Mouse (Mus musculus): Measurements from ENCODE around the gene Slc22a16. TPM values are rescaled to one million over a fixed set of nuclear protein-coding genes. Genes with fewer than 3 reads are reported as not detected.

Slc22a16 gene
- polyA plus RNA-seq, 1 experiment from 2014 or later, result not detected

DNA sequence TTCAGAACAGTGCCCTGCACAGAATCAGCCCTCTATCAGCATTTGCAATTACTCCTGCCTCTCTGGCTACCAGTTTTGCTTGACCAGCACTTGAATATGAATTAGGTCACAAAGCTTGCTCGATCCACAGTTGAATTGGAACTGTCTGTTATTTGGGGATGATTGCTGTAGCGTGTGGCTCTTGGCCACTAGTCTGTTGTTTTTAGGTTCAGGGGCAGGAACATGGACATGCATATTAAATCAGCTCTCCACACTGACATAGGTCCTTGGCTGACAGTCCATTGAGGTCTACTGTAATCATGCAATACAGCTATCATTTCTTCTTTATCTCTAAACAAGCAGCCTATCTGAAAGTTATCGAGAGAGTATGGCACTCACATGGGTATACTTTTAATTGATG is 62.0 kb downstream of the Slc22a16 start:
- WGBS (ENCODE audit: missing documents), result 91% methylated on average over 3 of the region's 3 CpGs
- no peaks in the 10 kb centered on the region for H3K36me3 ChIP-seq (ENCODE audit: inconsistent target)
- H3K27ac ChIP-seq, result no peak overlapping the region
- H3K79me2 ChIP-seq (ENCODE audit: inconsistent target), result no peaks in the 10 kb centered on the region
- H3K4me3 ChIP-seq (ENCODE audit: inconsistent target), result no peak overlapping the region

DNA sequence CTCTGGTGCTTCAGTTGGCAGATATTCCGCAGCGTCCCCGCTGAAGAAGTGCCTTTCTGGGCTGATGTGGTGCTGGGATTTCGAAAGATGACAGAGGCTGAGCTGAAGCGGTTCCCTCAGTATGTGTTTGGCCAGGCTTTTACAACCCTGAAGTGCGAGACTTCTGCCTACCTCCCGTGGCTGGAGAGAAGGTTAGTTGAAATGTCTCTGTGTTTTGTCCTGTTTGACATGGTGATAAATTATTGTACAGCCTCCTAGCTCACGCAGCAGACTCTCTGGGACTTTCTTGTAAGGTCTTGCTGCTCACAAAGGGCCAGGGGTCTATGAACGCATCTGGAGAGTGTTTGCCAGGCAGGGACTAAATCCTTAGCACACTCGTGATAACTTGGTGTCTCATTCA is 67.2 kb downstream of the Slc22a16 start:
- Histone ChIP-seq H3K4me3 (ENCODE audit: inconsistent target) (no peak overlapping the region), H3K27ac (no peak overlapping the region), H3K36me3 (ENCODE audit: inconsistent target) (no peaks in the 10 kb centered on the region), H3K79me2 (ENCODE audit: inconsistent target) (no peaks in the 10 kb centered on the region)
- 77% methylated on average over 10 of the region's 10 CpGs for WGBS (ENCODE audit: missing documents)

GRCm38 (mm10) chr10:40638276-40638675 is 68.1 kb downstream of the Slc22a16 start:
- 87% methylated on average over 7 of the region's 7 CpGs for WGBS (ENCODE audit: missing documents)
- Histone ChIP-seq H3K79me2 (ENCODE audit: inconsistent target) (no peaks in the 10 kb centered on the region), H3K36me3 (ENCODE audit: inconsistent target) (no peaks in the 10 kb centered on the region), H3K4me3 (ENCODE audit: inconsistent target) (no peak overlapping the region), H3K27ac (no peak overlapping the region)

DNA sequence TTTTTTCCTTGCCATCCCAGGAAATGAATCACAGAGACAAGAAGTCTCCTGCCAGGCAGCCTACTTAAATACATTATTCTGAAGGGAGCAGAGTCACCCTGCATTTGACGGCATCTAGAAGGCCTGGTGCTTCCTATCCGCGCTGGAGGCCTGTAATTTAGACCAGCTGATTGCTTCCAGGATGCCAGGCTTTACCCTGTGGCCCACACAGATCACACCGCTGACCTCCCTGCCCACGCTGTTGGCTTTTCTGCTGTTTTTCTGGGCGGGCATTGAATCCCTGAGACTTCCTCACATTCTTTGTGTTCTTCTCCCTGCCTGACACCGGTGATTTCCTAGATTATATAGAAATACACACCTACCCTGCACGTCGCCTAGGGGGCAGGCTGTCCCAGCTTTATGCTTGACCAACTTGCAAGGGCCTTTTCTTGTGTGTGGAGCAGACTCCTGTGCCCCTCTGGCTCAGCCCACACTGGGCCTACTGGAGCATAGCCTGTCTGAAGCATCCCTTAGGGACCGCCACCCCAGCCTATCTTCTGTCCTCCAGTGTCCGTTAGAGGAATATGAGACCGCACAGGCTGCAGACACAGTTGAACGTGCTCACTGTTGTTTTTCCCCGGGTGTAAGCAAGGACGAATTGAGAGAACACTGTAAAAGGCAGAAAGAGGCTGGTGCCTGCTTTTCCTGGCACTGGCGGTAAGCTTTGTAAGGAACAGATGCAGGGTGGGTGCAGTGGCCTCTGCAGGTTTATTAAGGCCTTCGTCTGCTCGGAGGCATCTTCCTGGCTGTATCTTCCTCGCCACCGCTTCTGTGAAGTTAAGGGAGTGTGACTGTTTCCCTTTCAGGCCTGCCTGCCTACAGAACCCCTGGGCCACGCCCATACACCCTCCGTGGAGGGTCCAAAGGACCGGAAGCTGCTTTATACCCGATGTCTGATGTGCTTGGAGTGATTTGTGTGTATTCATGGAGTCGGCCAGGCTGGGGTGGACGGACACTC is 69.0 kb downstream of the Slc22a16 start:
- Histone ChIP-seq H3K79me2 (ENCODE audit: inconsistent target) (no peaks in the 10 kb centered on the region), H3K4me3 (ENCODE audit: inconsistent target) (no peak overlapping the region), H3K27ac (no peak overlapping the region), H3K36me3 (ENCODE audit: inconsistent target) (no peaks in the 10 kb centered on the region)
- 86% methylated on average over 26 of the region's 26 CpGs for WGBS (ENCODE audit: missing documents)

- Histone ChIP-seq H3K4me3 (ENCODE audit: inconsistent target) (no peak overlapping the region), H3K27ac (no peak overlapping the region), H3K79me2 (ENCODE audit: inconsistent target) (no peaks in the 10 kb centered on the region), H3K36me3 (ENCODE audit: inconsistent target) (no peaks in the 10 kb centered on the region)
- 89% methylated on average over 4 of the region's 4 CpGs for WGBS (ENCODE audit: missing documents)
Measured at GRCm38 (mm10) chr10:40640406-40640805, 70.3 kb downstream of the Slc22a16 start.

DNA sequence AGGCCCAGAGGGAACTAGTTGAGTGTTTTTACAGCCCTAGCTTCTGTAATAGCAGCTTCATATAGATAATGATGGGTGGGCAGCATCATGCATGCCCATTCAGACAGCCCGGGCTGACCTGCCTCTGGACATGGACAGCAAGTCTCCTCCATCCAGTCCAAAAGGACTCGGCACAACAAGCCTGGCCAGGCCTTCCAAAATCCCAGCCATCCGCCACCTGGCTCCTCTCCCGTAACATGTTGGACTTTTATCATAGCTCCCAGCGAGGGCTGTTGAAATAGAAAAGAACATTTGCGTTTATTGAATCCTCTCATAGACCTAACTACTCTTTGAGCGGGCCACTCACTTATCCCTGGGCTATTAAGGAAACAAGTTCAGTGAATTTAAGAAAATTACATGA is 71.8 kb downstream of the Slc22a16 start:
- no peak overlapping the region for H3K27ac ChIP-seq
- no peaks in the 10 kb centered on the region for H3K79me2 ChIP-seq (ENCODE audit: inconsistent target)
- no peak overlapping the region for H3K4me3 ChIP-seq (ENCODE audit: inconsistent target)
- H3K36me3 ChIP-seq (ENCODE audit: inconsistent target), result no peaks in the 10 kb centered on the region
- 90% methylated on average over 7 of the region's 7 CpGs for WGBS (ENCODE audit: missing documents)

DNA sequence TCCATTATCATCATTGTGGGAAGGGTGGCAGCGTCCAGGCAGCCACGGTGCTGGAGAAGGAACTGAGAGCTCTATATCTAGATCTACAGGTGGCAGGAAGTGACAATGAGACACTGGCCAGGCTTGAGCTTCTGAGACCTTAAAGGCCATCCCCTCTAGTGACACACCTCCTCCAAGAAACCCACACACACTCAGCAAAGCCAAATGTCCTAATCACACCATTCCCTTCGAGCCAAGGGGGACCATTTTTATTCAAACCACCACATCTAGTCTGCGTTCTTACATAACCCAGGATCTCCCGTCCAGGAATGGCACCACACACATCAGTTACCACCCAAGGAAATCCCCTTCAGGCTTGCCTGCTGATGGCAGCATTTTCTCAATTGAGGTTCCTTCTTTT is 73.0 kb downstream of the Slc22a16 start:
- Histone ChIP-seq H3K79me2 (ENCODE audit: inconsistent target) (no peaks in the 10 kb centered on the region), H3K4me3 (ENCODE audit: inconsistent target) (no peak overlapping the region), H3K27ac (no peak overlapping the region), H3K36me3 (ENCODE audit: inconsistent target) (no peaks in the 10 kb centered on the region)
- 72% methylated on average over 5 of the region's 5 CpGs for WGBS (ENCODE audit: missing documents)

DNA sequence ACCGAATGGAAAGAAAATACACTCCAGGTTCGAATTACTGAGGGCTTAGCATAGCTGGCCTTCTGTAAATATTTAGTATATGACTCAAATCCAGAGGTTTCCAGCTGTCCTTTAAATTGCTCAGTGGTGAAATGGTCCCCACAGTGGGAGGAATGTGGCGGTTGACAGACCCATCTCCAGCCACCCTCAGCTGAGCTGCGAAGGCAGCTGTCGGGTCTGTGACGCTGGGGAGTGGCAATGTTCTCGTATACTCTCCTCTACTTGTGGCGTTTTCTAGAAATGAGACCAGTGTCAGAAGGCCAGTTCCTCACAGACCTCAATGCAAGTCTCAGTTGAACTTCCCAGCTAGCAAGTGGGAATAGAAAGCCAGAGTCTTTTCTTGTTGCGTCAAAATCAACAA is 74.3 kb downstream of the Slc22a16 start:
- Histone ChIP-seq H3K4me3 (ENCODE audit: inconsistent target) (no peak overlapping the region), H3K27ac (no peak overlapping the region), H3K36me3 (ENCODE audit: inconsistent target) (no peaks in the 10 kb centered on the region), H3K79me2 (ENCODE audit: inconsistent target) (no peaks in the 10 kb centered on the region)
- 81% methylated on average over 9 of the region's 9 CpGs for WGBS (ENCODE audit: missing documents)

GRCm38 (mm10) chr10:40645346-40645745 is 75.2 kb downstream of the Slc22a16 start:
- H3K27ac ChIP-seq, result no peak overlapping the region

DNA sequence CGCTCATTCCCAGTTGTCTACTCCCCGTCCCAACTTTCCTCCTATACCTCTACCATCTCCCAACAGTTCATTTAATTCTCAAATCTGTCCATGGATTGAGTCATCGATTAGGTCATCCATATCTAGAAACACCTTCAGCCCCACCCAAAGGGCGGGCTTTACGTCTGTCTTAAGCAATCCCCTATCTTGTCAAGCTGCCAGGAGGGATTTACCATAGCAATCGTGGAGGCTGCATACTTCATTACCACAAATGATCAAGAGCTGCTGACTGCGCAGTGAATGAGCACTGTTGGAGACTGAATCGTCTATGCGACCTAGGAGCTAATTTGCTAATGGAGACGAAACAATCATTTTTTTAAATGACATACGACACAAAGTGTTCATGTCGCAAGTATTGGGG is 78.6 kb downstream of the Slc22a16 start:
- no peaks in the 10 kb centered on the region for H3K79me2 ChIP-seq (ENCODE audit: inconsistent target)
- no peaks in the 10 kb centered on the region for H3K36me3 ChIP-seq (ENCODE audit: inconsistent target)
- no peak overlapping the region for H3K27ac ChIP-seq
- WGBS (ENCODE audit: missing documents), result 82% methylated on average over 12 of the region's 12 CpGs
- H3K4me3 ChIP-seq (ENCODE audit: inconsistent target), result no peak overlapping the region

More at GRCm38 (mm10) chr10:40645346-40645745, 75.2 kb downstream of the Slc22a16 start:
- H3K36me3 ChIP-seq (ENCODE audit: inconsistent target), result no peaks in the 10 kb centered on the region
- no peaks in the 10 kb centered on the region for H3K79me2 ChIP-seq (ENCODE audit: inconsistent target)
- H3K4me3 ChIP-seq (ENCODE audit: inconsistent target), result no peak overlapping the region
- WGBS (ENCODE audit: missing documents), result 73% methylated on average over 1 of the region's 1 CpGs

DNA sequence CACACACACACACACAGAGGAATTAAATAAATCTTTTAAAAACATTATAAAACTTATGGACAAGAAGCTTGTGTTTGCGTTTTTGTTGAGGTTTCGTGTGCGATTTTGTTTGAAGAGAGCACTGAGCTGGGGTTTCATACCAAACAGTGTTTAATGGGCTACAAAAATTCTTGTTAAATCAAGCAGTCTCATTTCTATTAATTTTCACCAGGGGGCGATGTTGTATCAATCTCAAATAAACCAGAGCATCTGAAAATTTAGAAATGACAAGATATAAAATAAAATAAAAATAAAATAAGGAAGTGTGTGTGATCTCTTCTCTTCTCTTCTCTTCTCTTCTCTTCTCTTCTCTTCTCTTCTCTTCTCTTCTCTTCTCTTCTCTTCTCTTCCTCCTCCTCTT is 79.5 kb downstream of the Slc22a16 start:
- 44% methylated on average over 4 of the region's 4 CpGs for WGBS (ENCODE audit: missing documents)
- Histone ChIP-seq H3K4me3 (ENCODE audit: inconsistent target) (no peak overlapping the region), H3K79me2 (ENCODE audit: inconsistent target) (no peaks in the 10 kb centered on the region), H3K27ac (no peak overlapping the region), H3K36me3 (ENCODE audit: inconsistent target) (no peaks in the 10 kb centered on the region)

DNA sequence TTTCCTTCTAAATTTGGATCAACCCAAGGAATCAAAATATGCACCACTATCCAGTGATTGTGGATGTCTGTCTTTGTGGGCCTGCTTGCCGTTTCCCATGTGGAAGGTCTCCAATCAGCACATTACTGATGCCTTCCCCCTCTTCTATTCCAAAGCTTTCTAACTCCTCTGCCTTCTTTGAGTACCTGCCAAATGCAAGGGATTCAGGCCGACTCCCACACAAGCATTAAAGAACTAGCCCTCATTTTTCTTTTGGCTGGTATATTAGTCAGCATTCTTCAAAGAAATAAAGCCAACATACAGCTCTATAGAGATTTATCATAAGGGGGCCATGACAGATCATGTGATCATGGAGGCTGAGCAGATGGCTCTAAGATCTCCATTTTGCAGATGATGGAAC is 81.5 kb downstream of the Slc22a16 start:
- H3K36me3 ChIP-seq (ENCODE audit: inconsistent target), result no peaks in the 10 kb centered on the region
- H3K27ac ChIP-seq, result no peak overlapping the region
- no peaks in the 10 kb centered on the region for H3K79me2 ChIP-seq (ENCODE audit: inconsistent target)
- no peak overlapping the region for H3K4me3 ChIP-seq (ENCODE audit: inconsistent target)
- WGBS (ENCODE audit: missing documents), result 91% methylated on average over 2 of the region's 2 CpGs

Other genes with a start within 250 kb of the Slc22a16 start
- 14.5 to 17.0 TPM (median 15.9 TPM) in 3 replicates for gene Cdk19, start 230.8 kb upstream of the Slc22a16 start, polyA plus RNA-seq (2018)
- not detected in 3 replicates for gene Ddo, start 59.7 kb downstream of the Slc22a16 start, polyA plus RNA-seq (2018)
- gene Mettl24, start 112.9 kb downstream of the Slc22a16 start, polyA plus RNA-seq (2018), result not detected in 3 replicates

Measured in macrophage (primary cell).